Mouse (Mus musculus) granulocyte monocyte progenitor cell, adult 5-6 weeks (primary cell): ENCODE data around the gene Gramd2. TPM values are rescaled to one million over a fixed set of nuclear protein-coding genes. Genes with fewer than 3 reads are reported as not detected.
"Not testable (repeated sequence)": the region's sequence is repeated elsewhere in the genome, so short reads cannot be mapped to it uniquely, and the experiment has no call there.

Source experiments
- ATAC-seq: replicated peaks from 2 replicates; pipeline ENCODE4 v1.8.0; 2016; ENCODE audit warnings: mild to moderate bottlenecking, moderate TSS enrichment, inconsistent platforms; ENCODE audit not compliant: poor library complexity, severe bottlenecking
- total RNA-seq, 2 experiments: library from RNA; stranded (forward) in 1 of 2; stranded (reverse) in 1 of 2; fragments of 200-712, 200-1000 nt in 1 of 2; fragments of >200 nt in 1 of 2; fragmentation: Nextera tagmentation in 1 of 2; gene quantifications; 2 replicates each; pipeline ENCODE4 v1.2.3; 2014 to 2017

The Gramd2 gene
- total RNA-seq, 2 experiments from 2014 or later = not detected

DNA sequence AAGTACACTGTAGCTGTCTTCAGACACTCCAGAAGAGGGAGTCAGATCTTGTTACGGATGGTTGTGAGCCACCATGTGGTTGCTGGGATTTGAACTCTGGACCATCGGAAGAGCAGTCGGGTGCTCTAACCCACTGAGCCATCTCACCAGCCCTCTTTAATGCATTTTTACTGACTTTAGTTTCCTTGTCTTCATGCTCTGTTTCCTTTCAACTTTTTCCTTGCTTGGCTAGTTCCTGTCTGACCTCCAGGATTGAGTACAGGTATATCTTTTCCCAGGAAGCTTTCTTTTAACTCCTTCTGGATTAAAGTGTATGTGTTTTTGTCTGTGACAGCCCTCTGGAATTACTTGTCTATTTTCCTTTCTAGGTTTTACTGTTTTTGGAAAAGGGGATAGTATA, 77.1 kb downstream of the Gramd2 start:
- not testable (repeated sequence) for ATAC-seq

DNA sequence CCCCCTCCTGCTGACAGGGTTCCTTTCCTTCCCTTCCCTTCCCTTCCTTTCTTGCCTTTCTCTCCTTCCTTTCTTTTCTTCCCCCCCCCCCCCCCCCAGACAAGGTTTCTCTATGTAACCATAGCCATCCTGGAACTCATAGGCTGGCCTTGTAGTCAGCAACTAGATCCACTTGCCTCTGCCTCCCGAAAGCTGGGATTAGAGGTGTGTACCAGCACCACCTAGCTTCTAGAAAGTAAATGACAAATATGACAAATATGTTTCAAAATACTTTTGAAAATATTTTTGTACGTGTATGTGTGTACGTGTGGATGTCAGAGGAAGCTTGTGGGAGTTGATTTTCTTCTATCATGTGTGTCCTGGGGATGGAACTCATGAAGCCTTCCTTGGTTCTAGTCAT, 80.6 kb downstream of the Gramd2 start:
- no peak for ATAC-seq

DNA sequence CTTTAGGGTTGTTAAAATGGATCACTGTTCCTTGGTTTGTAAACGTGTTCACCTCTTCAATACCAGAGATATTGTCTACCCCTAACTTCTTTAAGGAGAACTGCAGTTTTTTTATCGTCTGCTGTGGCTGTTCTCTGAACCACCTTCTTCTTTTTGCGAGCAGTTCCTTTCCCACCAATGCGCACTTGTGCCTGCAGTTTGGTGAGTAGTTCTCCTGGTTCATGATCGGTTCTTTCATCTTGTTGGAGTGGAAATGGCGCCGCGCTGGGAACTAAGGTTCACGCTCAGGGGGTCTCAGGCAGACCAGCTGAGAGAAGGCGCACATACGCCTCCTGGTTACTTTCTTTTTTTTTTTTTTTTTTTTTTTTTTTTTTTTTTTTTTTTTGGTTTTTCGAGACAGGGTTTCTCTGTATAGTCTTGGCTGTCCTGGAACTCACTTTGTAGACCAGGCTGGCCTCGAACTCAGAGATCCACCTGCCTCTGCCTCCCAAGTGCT, 87.1 kb downstream of the Gramd2 start:
- ATAC-seq = not testable (repeated sequence)

Other genes starting within 250 kb of the Gramd2 start
- gene Arih1, start 193.5 kb upstream of the Gramd2 start, total RNA-seq (2014; fragmentation: Nextera tagmentation) = 70.9 and 79.7 TPM in 2 replicates
- 59.9 and 89.5 TPM in 2 replicates for gene Arih1, start 193.5 kb upstream of the Gramd2 start, total RNA-seq (2017)
- gene Hexa, start 140.6 kb upstream of the Gramd2 start, total RNA-seq (2014; fragmentation: Nextera tagmentation) = 172 and 180 TPM in 2 replicates
- gene Hexa, start 140.6 kb upstream of the Gramd2 start, total RNA-seq (2017) = 206 TPM in 2 replicates
- gene Tmem202, start 140.3 kb upstream of the Gramd2 start, total RNA-seq (2014; fragmentation: Nextera tagmentation) = not detected in 2 replicates
- not detected in 2 replicates for gene Tmem202, start 140.3 kb upstream of the Gramd2 start, total RNA-seq (2017)
- gene Celf6, start 102.2 kb upstream of the Gramd2 start, total RNA-seq (2014; fragmentation: Nextera tagmentation) = not detected in 2 replicates
- not detected in 2 replicates for gene Celf6, start 102.2 kb upstream of the Gramd2 start, total RNA-seq (2017)
- gene Parp6, start 62.9 kb upstream of the Gramd2 start, total RNA-seq (2014; fragmentation: Nextera tagmentation) = 24.7 and 34.6 TPM in 2 replicates
- gene Parp6, start 62.9 kb upstream of the Gramd2 start, total RNA-seq (2017) = 10.9 and 21.2 TPM in 2 replicates
- gene Pkm, start 23.8 kb upstream of the Gramd2 start, total RNA-seq (2014; fragmentation: Nextera tagmentation) = 513 and 525 TPM in 2 replicates
- 1,005 and 1,006 TPM in 2 replicates for gene Pkm, start 23.8 kb upstream of the Gramd2 start, total RNA-seq (2017)
- 2.3 and 3.8 TPM in 2 replicates for gene Senp8, start 70.6 kb downstream of the Gramd2 start, total RNA-seq (2014; fragmentation: Nextera tagmentation)
- gene Senp8, start 70.6 kb downstream of the Gramd2 start, total RNA-seq (2017) = 4.5 and 5.5 TPM in 2 replicates
- gene Myo9a, start 70.8 kb downstream of the Gramd2 start, total RNA-seq (2014; fragmentation: Nextera tagmentation) = 6.8 and 11.2 TPM in 2 replicates
- gene Myo9a, start 70.8 kb downstream of the Gramd2 start, total RNA-seq (2017) = 19.4 and 26.4 TPM in 2 replicates